ENCODE assay signal across 9 mouse cellular contexts in genomic region chr4:142772751-142773455, GRCm38 (mm10).
DNase-seq lines count a peak whose midpoint lies in the region; ATAC-seq lines count a peak whose summit lies in the region.
"Had no signal": no experiment of that assay in that cellular context is flagged by ENCODE, and none has a peak within 500 bp of the region (broad histone marks: within the 10 kb centered on the region; RNA-seq: fewer than 3 reads in every experiment).

No protein-coding gene starts in this region.

- no peaks in the 10 kb centered on the region; the same call in 1 of the 2 replicates for H3K4me1 ChIP-seq in embryonic facial prominence, embryonic 11.5 days (ENCODE audit: control insufficient read depth, insufficient read depth, low read length)
- H3K4me1 ChIP-seq: liver, embryonic 15.5 days had no signal

- no peak overlapping the region for H3K9ac ChIP-seq in embryonic facial prominence, embryonic 11.5 days (replicated peaks; ENCODE audit: low read length)
- H3K9ac ChIP-seq: liver, embryonic 15.5 days had no signal

- WGBS in embryonic facial prominence, embryonic 11.5 days, result 11% methylated on average over 16 of the region's 16 CpGs

- H3K9me3 ChIP-seq in embryonic facial prominence, embryonic 11.5 days (replicated peaks; ENCODE audit: control insufficient read depth, low read length), result no peaks in the 10 kb centered on the region
- H3K9me3 ChIP-seq: liver, embryonic 15.5 days had no signal

- no peak overlapping the region for H3K4me3 ChIP-seq in embryonic facial prominence, embryonic 11.5 days (ENCODE audit: low read depth, low read length)
- H3K4me3 ChIP-seq: liver, embryonic 15.5 days had no signal

- no peaks in the 10 kb centered on the region for H3K27me3 ChIP-seq in embryonic facial prominence, embryonic 11.5 days (ENCODE audit: control insufficient read depth, insufficient read depth, low read length)
- H3K27me3 ChIP-seq: liver, embryonic 15.5 days had no signal

- H3K4me2 ChIP-seq in embryonic facial prominence, embryonic 11.5 days (ENCODE audit: low read depth, low read length), result no peak overlapping the region
- H3K4me2 ChIP-seq: liver, embryonic 15.5 days had no signal

- DNase-seq in testis, postnatal 14 days (ENCODE audit: low spot score), result peak; percentile 35
- no peak for DNase-seq in testis, postnatal 10 days (ENCODE audit: low spot score)
- DNase-seq in embryonic facial prominence, embryonic 11.5 days (ENCODE audit: low spot score), result peak; percentile 50
- DNase-seq in kidney, adult 18-20 months, result peak; percentile 11
- DNase-seq in neural tube, embryonic 10.5 days (ENCODE audit: extremely low spot score, low spot score), result peak; percentile 49
- DNase-seq in c-Kit-positive CD71-positive TER-119-positive erythroid progenitor cells, embryonic 14.5 days (ENCODE audit: low spot score), result no peak
- DNase-seq in lung, postnatal 10 days, result no peak

- no peaks in the 10 kb centered on the region for H3K36me3 ChIP-seq in embryonic facial prominence, embryonic 11.5 days (replicated peaks; ENCODE audit: control insufficient read depth, insufficient read depth, low read depth, low read length)
- H3K36me3 ChIP-seq: liver, embryonic 15.5 days had no signal

- H3K27ac ChIP-seq in embryonic facial prominence, embryonic 11.5 days (replicated peaks; ENCODE audit: low read depth, low read length), result no peak overlapping the region
- H3K27ac ChIP-seq: liver, embryonic 15.5 days had no signal

- ATAC-seq in embryonic facial prominence, embryonic 11.5 days (replicated peaks; ENCODE audit: insufficient number of reproducible peaks, low FRiP score, low TSS enrichment, low read depth), result no peak
- ATAC-seq in frontal cortex, adult (ENCODE audit: low TSS enrichment), result no peak; the same call in 1 of the 2 replicates

Comparison
In these comparisons a context has a peak if more than half of its experiments do, and no peak if none do; other contexts are left out.
1. DNase-seq: peak in testis, postnatal 14 days (single experiment), embryonic facial prominence, embryonic 11.5 days (single experiment), kidney, adult 18-20 months (single experiment) and neural tube, embryonic 10.5 days (single experiment); none in testis, postnatal 10 days (single experiment), c-Kit-positive CD71-positive TER-119-positive erythroid progenitor cells, embryonic 14.5 days (single experiment) and lung, postnatal 10 days (single experiment).